Mouse (Mus musculus) megakaryocyte, embryonic 14.5 days (primary cell): ENCODE data around the gene Pik3c2g. TPM values are rescaled to one million over a fixed set of nuclear protein-coding genes. Genes with fewer than 3 reads are reported as not detected.

ENCODE experiments used
- H3K27me3 ChIP-seq: replicated peaks from 2 replicates; pipeline ENCODE3; 2012; ENCODE audit warnings: inconsistent platforms
- H3K36me3 ChIP-seq: replicated peaks from 2 replicates; pipeline ENCODE3; 2012; ENCODE audit warnings: low read length, inconsistent platforms, mixed read lengths
- H3K4me1 ChIP-seq: 2 replicates; pipeline ENCODE4 v1.6.1; 2012; ENCODE audit warnings: inconsistent platforms
- H3K4me3 ChIP-seq: replicated peaks from 2 replicates; pipeline ENCODE3; 2012; ENCODE audit warnings: moderate library complexity, mild to moderate bottlenecking, inconsistent platforms
- H3K9me3 ChIP-seq: 2 replicates; pipeline ENCODE4 v1.6.1; 2012; ENCODE audit warnings: inconsistent platforms
- FLI1 ChIP-seq: IDR thresholded peaks from 2 replicates; pipeline ENCODE4 v1.6.1; 2012; ENCODE audit warnings: low read length, inconsistent platforms, mixed read lengths
- GATA1 ChIP-seq: IDR thresholded peaks from 3 replicates; pipeline ENCODE4 v1.6.1; 2012; ENCODE audit warnings: mixed read lengths, low read length, inconsistent platforms, borderline replicate concordance
- polyA plus RNA-seq: library from polyadenylated mRNA; stranded (reverse); fragments of >175 nt; gene quantifications from 2 replicates; pipeline ENCODE4 v1.2.3, GENCODE M21; 2012; ENCODE audit warnings: low replicate concordance; ENCODE audit not compliant: insufficient read depth

The Pik3c2g gene
- polyA plus RNA-seq, 1 experiment, result not detected

DNA sequence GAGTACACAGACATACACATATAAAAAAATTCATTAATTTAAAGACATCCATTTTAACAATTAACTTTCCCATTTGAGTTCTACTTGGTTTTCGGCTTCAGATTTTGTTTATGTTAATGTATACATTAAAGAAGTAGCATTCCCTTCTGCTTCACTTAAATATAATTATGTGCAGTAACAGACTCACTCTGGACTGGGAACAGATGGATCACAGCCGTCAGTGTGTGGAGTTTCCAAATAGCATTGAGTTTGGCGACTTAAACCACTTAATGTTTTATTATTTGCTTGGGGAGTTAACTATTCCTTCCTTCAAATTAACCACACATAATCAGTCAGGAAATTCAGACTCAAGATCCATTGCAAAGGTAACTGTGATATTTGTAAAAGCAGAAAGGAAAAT is 164.0 kb downstream of the Pik3c2g start:
- Histone ChIP-seq H3K9me3 (peaks cover 24% of the 10 kb centered on the region), H3K4me3 (no peak overlapping the region), H3K27me3 (no peaks in the 10 kb centered on the region), H3K36me3 (no peaks in the 10 kb centered on the region), H3K4me1 (no peaks in the 10 kb centered on the region)
- no peak for TF ChIP-seq FLI1
- no peak for TF ChIP-seq GATA1

DNA sequence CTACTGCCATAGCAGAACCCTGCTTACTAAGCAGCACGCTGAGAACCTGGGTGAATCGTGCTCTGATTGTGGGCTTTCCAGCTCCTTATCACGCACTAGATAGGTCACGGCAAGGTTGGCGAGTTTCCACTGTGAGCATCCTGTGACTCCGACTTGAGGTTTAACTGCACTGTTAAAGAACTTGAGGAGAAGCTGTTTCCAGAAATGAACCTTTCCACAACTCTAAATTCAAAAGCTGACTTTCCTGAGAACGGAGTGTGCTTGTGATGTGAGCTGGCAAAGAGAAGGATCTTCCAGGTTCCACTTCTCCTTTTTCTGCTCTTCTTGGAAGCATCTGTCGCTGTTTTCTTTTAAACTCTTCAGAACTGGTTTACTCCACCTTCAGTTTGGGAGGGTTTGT is 170.9 kb downstream of the Pik3c2g start:
- Histone ChIP-seq H3K36me3 (no peaks in the 10 kb centered on the region), H3K4me3 (no peak overlapping the region), H3K4me1 (no peaks in the 10 kb centered on the region), H3K27me3 (no peaks in the 10 kb centered on the region), H3K9me3 (peaks cover 24% of the 10 kb centered on the region)
- TF ChIP-seq FLI1 (no peak), GATA1 (no peak)

DNA sequence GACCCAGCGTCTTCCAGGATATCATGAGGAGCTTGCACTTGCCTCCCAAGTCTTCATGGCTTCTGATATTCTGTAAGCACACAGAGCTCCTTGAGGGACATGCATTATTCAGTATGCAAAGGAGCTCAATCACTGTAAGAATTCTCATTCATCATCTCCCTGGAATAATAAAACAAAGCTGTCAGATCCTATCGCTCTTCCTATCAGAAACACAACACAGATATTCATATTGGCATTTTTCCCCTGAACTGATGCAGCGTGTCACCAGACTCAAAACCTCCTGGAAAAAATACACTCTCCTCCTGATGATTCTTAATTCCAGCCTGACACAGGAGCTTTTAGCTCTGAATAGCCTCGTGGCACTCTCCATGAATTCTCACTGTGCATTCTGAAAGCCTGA is 174.0 kb downstream of the Pik3c2g start:
- TF ChIP-seq FLI1, result no peak
- TF ChIP-seq GATA1, result no peak
- H3K27me3 ChIP-seq, result no peaks in the 10 kb centered on the region
- peaks cover 14% of the 10 kb centered on the region for H3K9me3 ChIP-seq
- no peaks in the 10 kb centered on the region for H3K36me3 ChIP-seq
- no peak overlapping the region for H3K4me3 ChIP-seq
- no peaks in the 10 kb centered on the region for H3K4me1 ChIP-seq

DNA sequence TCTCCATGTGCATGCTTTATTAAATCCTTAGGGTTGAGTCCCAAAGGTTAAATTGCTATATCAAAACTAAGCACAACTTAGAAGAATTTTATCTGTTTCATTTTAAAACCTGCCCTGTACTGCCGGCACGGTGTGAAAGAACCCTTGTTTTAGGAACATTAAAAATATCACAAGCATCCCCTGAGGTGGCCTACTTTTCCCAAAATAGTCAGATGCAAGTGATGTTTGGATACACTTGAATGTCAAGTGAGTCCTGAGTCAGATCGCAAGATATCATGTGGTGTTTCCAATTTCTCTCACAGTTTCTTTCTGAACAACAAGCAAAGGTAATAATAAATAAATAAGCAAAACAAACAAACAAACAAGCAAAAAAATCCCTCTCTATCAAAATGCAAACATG is 177.4 kb downstream of the Pik3c2g start:
- H3K9me3 ChIP-seq, result peaks cover 19% of the 10 kb centered on the region
- TF ChIP-seq FLI1, result no peak
- no peak for TF ChIP-seq GATA1
- H3K4me3 ChIP-seq, result no peak overlapping the region
- no peaks in the 10 kb centered on the region for H3K36me3 ChIP-seq
- no peaks in the 10 kb centered on the region for H3K4me1 ChIP-seq
- H3K27me3 ChIP-seq, result no peaks in the 10 kb centered on the region

DNA sequence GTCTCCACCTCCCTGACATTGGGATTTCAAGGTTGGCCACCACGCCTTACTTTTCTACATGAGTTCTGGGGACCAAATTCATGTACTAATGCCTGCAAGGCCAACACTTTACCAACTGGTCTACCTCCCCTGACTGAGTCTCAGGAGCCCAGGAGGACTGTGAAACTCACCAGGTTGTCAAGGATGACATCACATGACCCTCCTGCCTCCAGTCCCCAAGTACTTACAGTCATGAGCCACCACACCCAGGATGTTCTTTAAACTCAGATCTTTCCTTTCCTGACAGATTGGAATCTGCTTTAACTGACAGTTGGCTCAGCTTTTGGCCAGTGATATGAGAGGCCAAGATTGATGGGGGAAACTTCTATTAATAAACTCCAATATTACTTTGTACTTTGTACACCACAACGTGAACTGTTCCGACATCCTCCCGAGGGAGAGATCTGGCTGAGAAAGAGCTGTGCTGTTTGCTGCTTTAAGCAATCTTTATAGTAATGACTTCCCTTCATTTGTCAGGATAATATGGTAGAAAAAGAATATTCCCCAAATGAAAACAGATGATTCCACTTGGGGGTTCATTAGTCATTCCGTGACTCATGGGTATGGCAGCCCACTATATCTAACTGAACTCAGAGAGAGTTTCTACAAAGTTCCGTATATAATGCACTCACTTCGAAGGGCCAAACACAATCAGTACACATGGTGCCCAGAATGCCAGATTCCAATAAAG is 182.9 kb downstream of the Pik3c2g start:
- no peaks in the 10 kb centered on the region for H3K4me1 ChIP-seq
- H3K27me3 ChIP-seq, result no peaks in the 10 kb centered on the region
- H3K9me3 ChIP-seq, result peaks cover 25% of the 10 kb centered on the region
- H3K4me3 ChIP-seq, result no peak overlapping the region
- TF ChIP-seq GATA1, result no peak
- no peak for TF ChIP-seq FLI1
- no peaks in the 10 kb centered on the region for H3K36me3 ChIP-seq

DNA sequence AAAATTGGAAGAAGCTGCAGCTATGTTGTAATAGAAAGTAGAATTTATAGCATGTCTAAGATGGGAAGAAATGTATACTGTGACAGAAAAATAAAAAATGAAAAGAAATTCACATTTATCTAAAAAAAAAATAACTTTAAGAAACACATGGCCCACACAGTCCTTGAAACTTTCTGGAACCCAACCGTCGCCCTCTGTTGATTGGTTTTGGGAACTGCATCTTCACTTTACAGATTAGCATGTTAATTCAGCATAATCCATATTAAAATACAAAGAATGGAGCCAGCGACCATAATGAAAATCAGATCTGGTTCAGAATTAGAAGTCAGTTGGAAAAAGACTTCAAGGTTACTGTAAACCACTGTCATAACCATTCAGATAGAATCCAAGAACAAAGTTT is 183.5 kb downstream of the Pik3c2g start:
- Histone ChIP-seq H3K4me1 (no peaks in the 10 kb centered on the region), H3K9me3 (peaks cover 30% of the 10 kb centered on the region), H3K36me3 (no peaks in the 10 kb centered on the region), H3K4me3 (no peak overlapping the region), H3K27me3 (no peaks in the 10 kb centered on the region)
- TF ChIP-seq GATA1, result no peak
- no peak for TF ChIP-seq FLI1

DNA sequence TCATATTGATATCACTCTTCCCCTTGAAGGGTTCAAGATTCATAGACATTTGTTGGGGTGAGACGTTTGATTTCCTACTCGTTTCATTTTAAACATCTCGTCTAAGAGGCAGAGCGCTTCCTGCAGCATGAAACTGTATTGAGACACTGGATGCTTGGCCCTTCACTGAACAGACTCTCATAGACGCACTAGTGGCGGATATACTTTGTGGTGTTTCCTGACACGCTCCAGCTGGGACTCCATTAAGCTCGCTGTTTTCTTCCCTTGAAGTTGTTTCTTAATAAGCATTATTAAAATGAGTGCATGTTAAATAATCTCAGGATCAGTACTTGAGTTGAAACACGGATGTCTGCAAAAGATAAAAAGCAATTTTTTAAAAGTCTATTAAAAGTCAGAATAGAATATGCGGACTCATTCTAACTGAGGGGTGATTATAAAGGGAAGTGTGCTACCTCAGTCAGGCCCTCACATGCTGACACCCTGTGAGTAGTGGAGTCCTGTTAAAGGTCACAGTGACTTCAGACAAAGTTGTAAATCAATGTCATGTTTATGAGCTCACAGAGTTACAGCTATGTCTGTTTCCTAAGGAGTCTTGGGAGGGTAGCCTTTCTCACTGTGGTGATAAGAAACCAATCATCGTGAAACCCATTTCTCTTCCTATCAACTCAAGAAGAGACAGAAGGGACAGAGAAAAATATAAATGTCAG is 190.7 kb downstream of the Pik3c2g start:
- Histone ChIP-seq H3K4me3 (no peak overlapping the region), H3K4me1 (no peaks in the 10 kb centered on the region), H3K27me3 (no peaks in the 10 kb centered on the region), H3K36me3 (no peaks in the 10 kb centered on the region), H3K9me3 (peaks cover 31% of the 10 kb centered on the region)
- no peak for TF ChIP-seq GATA1
- no peak for TF ChIP-seq FLI1

DNA sequence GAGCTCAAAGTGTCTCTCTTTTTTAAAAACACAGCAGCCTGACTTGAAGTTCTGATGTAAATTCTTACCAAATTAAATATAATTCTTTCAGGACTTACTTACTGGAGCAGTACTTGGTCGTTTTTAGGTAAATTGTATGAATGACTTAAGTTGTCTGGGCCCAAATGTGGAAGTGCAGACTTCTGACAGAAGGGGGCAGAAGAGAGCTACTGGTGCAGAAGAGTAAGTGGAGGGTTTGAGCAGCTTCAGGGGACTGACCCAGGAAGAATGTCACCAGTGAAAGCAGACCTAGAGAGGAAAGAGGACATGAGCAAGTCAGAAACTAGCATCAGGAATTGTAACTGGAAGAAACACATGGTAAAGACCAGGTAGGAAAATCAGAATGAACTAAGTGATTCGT is 193.0 kb downstream of the Pik3c2g start:
- TF ChIP-seq GATA1 (no peak), FLI1 (no peak)
- Histone ChIP-seq H3K9me3 (peaks cover 29% of the 10 kb centered on the region), H3K36me3 (no peaks in the 10 kb centered on the region), H3K4me3 (no peak overlapping the region), H3K4me1 (no peaks in the 10 kb centered on the region), H3K27me3 (no peaks in the 10 kb centered on the region)

DNA sequence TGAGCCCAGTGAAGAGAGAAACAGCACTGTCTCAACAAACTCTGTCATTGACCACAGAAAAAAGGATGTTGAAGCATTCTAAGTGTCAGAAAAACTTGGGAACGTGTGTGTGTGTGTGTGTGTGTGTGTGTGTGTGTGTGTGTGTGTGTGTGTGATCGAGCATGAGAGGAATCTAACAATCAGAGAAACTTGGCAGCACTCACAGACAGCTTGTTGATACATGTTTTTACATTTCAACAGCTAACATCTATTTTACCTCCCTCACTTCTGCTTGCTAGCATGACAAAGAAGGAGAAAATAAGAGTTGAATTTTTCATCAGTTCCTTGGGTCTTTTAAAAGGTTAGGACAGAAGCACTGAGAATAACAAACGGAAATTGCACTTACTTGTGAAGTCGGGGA is 202.5 kb downstream of the Pik3c2g start:
- Histone ChIP-seq H3K4me1 (no peaks in the 10 kb centered on the region), H3K36me3 (no peaks in the 10 kb centered on the region), H3K9me3 (peaks cover 15% of the 10 kb centered on the region), H3K4me3 (no peak overlapping the region), H3K27me3 (no peaks in the 10 kb centered on the region)
- TF ChIP-seq FLI1 (no peak), GATA1 (no peak)

DNA sequence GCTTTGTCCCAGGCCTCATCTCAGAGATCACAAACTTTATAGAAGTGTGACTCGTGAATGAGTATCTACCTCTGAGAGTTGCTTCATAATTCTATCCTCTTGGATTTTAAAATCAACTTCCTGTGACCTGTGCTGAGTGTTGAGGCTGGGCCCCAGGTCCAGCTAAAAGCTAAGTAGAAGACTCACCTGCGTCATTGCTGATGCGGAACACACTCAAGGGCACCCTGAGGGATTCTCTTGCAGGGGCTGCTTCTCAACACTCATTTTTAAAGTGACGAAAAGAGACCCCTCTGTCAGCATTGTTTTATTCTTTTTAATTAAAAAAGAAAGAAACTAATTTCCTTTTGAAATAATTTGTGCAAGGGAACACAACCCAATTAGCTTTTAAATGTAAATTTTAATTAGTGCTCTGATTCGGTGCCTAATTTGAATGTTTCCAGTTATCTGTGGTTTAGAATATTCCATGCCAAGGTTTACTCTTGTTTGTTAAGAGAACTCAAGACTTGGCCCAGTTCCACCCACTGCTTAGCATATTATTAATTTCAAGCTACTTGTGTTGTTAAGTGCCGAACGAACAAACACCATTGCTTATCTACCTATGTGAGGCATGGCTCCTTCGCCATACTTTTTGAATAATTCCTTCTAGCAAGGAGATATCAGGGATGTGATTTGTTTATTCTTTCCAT is 212.7 kb downstream of the Pik3c2g start:
- Histone ChIP-seq H3K9me3 (peaks cover 19% of the 10 kb centered on the region), H3K4me1 (no peaks in the 10 kb centered on the region), H3K36me3 (no peaks in the 10 kb centered on the region), H3K4me3 (no peak overlapping the region), H3K27me3 (no peaks in the 10 kb centered on the region)
- TF ChIP-seq FLI1, result no peak
- no peak for TF ChIP-seq GATA1
